Mouse (Mus musculus): ENCODE measurements around the gene Polr3h.
"Not testable (repeated sequence)": the region's sequence is repeated elsewhere in the genome, so short reads cannot be mapped to it uniquely, and the experiment has no call there.

The Polr3h gene

GRCm38 (mm10) chr15:81917621-81918463 is 8.2 kb downstream of the Polr3h start:
- DNase-seq (ENCODE audit: low read depth, low spot score) = no peak

GRCm38 (mm10) chr15:81917201-81917600 is 8.8 kb downstream of the Polr3h start:
- no peak for DNase-seq (ENCODE audit: low read depth, low spot score)

- DNase-seq (ENCODE audit: low read depth, low spot score) = no peak
Measured at GRCm38 (mm10) chr15:81915663-81916062, 10.4 kb downstream of the Polr3h start.

GRCm38 (mm10) chr15:81914668-81915067 is 11.4 kb downstream of the Polr3h start:
- no peak for DNase-seq (ENCODE audit: low read depth, low spot score)

- DNase-seq (ENCODE audit: low read depth, low spot score) = no peak
Measured at GRCm38 (mm10) chr15:81912498-81912897, 13.5 kb downstream of the Polr3h start.

- not testable (repeated sequence) for DNase-seq (ENCODE audit: low read depth, low spot score)
Measured at GRCm38 (mm10) chr15:81908767-81909166, 17.3 kb downstream of the Polr3h start.

- no peak for DNase-seq (ENCODE audit: low read depth, low spot score)
Measured at GRCm38 (mm10) chr15:81907953-81908352, 18.1 kb downstream of the Polr3h start.

- peak; percentile 22 for DNase-seq (ENCODE audit: low read depth, low spot score)
Measured at GRCm38 (mm10) chr15:81904939-81905338, 21.1 kb downstream of the Polr3h start.

- no peak for DNase-seq (ENCODE audit: low read depth, low spot score)
Measured at GRCm38 (mm10) chr15:81898751-81899150, 27.3 kb downstream of the Polr3h start.

GRCm38 (mm10) chr15:81897607-81898285 is 28.3 kb downstream of the Polr3h start:
- DNase-seq (ENCODE audit: low read depth, low spot score) = no peak

- no peak for DNase-seq (ENCODE audit: low read depth, low spot score)
Measured at GRCm38 (mm10) chr15:81896407-81896806, 29.6 kb downstream of the Polr3h start.

GRCm38 (mm10) chr15:81894002-81894401 is 32.0 kb downstream of the Polr3h start:
- no peak for DNase-seq (ENCODE audit: low read depth, low spot score)

GRCm38 (mm10) chr15:81891822-81892580 is 34.0 kb downstream of the Polr3h start:
- peak; percentile 28 for DNase-seq (ENCODE audit: low read depth, low spot score)

- DNase-seq (ENCODE audit: low read depth, low spot score) = no peak
Measured at GRCm38 (mm10) chr15:81891140-81891802, 34.8 kb downstream of the Polr3h start.

GRCm38 (mm10) chr15:81889175-81889574 is 36.9 kb downstream of the Polr3h start:
- DNase-seq (ENCODE audit: low read depth, low spot score) = no peak

- DNase-seq (ENCODE audit: low read depth, low spot score) = no peak
Measured at GRCm38 (mm10) chr15:81886795-81887550, 39.1 kb downstream of the Polr3h start.

GRCm38 (mm10) chr15:81885418-81885934 is 40.6 kb downstream of the Polr3h start:
- DNase-seq (ENCODE audit: low read depth, low spot score) = no peak

GRCm38 (mm10) chr15:81882348-81882747 is 43.7 kb downstream of the Polr3h start:
- DNase-seq (ENCODE audit: low read depth, low spot score) = no peak

GRCm38 (mm10) chr15:81879531-81880401 is 46.3 kb downstream of the Polr3h start:
- no peak for DNase-seq (ENCODE audit: low read depth, low spot score)

Measured in WW6 (cell line).